Mouse (Mus musculus): ENCODE results near the gene Pi4kb. TPM values are rescaled to one million over a fixed set of nuclear protein-coding genes. Genes with fewer than 3 reads are reported as not detected.
"Not testable (repeated sequence)": the region's sequence is repeated elsewhere in the genome, so short reads cannot be mapped to it uniquely, and the experiment has no call there.

The Pi4kb gene
- polyA plus RNA-seq, 1 experiment from 2014 or later = 25.0 TPM

DNA sequence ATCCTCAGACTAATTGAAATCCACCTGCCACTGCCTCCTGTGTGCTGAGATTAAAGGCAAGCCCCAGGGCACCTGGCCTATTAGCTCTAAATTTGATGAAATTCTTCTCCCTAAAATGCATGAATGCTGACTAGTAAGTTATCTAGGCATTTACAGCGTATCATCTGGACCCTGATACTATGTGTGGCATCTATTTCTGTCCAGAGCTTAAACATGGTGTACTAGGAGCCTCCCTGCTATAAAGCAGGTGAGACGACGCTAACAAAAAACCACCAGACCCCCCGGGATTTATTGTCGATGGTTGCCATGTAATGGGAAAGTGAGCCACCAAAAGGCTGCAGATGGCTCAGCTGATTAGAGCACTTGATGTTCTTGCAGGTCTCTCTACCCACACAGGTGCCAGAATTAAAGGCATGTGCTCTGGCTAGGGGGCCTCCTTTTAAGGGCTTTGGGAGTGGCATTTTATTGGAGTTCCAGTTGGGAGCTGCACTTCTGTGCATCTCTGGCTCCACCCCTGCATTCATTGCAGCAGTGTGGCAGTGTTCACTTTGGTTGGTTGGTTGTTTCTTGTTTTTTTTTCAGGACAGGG, 52.6 kb downstream of the Pi4kb start:
- Histone ChIP-seq H3K4me1 (ENCODE audit: insufficient read depth, low read length) (peaks cover 6% of the 10 kb centered on the region; the same call in 1 of the 2 replicates), H3K9me3 (ENCODE audit: low read length) (no peaks in the 10 kb centered on the region), H3K36me3 (ENCODE audit: insufficient read depth, low read length) (peaks cover 21% of the 10 kb centered on the region), H3K9ac (replicated peaks; ENCODE audit: low read length) (no peak overlapping the region), H3K27ac (ENCODE audit: low read length) (no peak overlapping the region), H3K4me3 (ENCODE audit: low read length) (no peak overlapping the region), H3K27me3 (ENCODE audit: insufficient read depth, low read length) (no peaks in the 10 kb centered on the region), H3K4me2 (replicated peaks; ENCODE audit: low read depth, low read length) (no peak overlapping the region)
- ATAC-seq (ENCODE audit: low FRiP score, low TSS enrichment) = no peak
- WGBS = 42% methylated on average over 5 of the region's 5 CpGs

DNA sequence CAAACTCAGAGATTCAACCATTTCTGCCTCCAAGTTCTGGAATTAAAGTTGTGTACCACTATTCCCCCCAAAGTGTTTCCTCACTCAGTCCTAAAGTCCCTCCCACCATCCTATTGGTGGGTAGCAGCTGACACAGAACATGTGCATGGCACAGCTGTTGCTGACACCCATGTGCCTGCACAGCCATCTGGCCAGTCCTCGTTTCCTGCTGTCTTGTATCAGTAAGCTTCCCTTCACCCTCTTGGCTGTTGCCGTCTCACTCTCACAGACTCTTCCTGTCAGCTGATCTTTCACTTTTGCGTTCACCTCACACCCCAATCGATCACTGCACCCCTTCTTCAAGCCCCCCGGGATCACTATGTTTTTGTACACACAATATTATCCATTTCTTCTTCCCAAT, 53.2 kb downstream of the Pi4kb start:
- Histone ChIP-seq H3K27ac (ENCODE audit: low read length) (no peak overlapping the region), H3K9ac (replicated peaks; ENCODE audit: low read length) (no peak overlapping the region), H3K27me3 (ENCODE audit: insufficient read depth, low read length) (no peaks in the 10 kb centered on the region), H3K4me1 (ENCODE audit: insufficient read depth, low read length) (peaks cover 6% of the 10 kb centered on the region; the same call in 1 of the 2 replicates), H3K9me3 (ENCODE audit: low read length) (no peaks in the 10 kb centered on the region), H3K36me3 (ENCODE audit: insufficient read depth, low read length) (peaks cover 25% of the 10 kb centered on the region), H3K4me2 (replicated peaks; ENCODE audit: low read depth, low read length) (no peak overlapping the region), H3K4me3 (ENCODE audit: low read length) (no peak overlapping the region)
- 42% methylated on average over 5 of the region's 5 CpGs for WGBS
- ATAC-seq (ENCODE audit: low FRiP score, low TSS enrichment) = no peak

DNA sequence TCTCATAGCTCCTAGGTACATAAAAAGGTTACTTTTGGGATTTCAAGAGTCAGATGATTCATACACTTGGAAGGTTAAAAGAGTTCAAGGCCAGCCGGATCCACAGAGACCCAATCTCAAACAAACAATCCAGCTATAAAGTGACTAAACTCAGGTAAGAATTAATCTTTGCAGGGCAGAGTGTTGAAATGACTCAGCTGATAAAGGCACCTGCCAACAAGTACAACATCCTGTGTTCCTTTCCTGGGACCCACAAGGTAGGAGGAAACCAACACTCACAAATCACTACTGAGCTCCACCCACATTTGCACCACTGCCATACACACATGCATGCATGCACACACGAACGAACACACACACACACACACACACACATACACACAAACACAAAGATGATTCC, 54.1 kb downstream of the Pi4kb start:
- WGBS = 68% methylated on average over 3 of the region's 3 CpGs
- Histone ChIP-seq H3K9ac (replicated peaks; ENCODE audit: low read length) (no peak overlapping the region), H3K9me3 (ENCODE audit: low read length) (no peaks in the 10 kb centered on the region), H3K4me1 (ENCODE audit: insufficient read depth, low read length) (peaks cover 6% of the 10 kb centered on the region; the same call in 1 of the 2 replicates), H3K4me2 (replicated peaks; ENCODE audit: low read depth, low read length) (no peak overlapping the region), H3K36me3 (ENCODE audit: insufficient read depth, low read length) (peaks cover 34% of the 10 kb centered on the region), H3K4me3 (ENCODE audit: low read length) (no peak overlapping the region), H3K27ac (ENCODE audit: low read length) (no peak overlapping the region), H3K27me3 (ENCODE audit: insufficient read depth, low read length) (no peaks in the 10 kb centered on the region)
- ATAC-seq (ENCODE audit: low FRiP score, low TSS enrichment) = no peak

DNA sequence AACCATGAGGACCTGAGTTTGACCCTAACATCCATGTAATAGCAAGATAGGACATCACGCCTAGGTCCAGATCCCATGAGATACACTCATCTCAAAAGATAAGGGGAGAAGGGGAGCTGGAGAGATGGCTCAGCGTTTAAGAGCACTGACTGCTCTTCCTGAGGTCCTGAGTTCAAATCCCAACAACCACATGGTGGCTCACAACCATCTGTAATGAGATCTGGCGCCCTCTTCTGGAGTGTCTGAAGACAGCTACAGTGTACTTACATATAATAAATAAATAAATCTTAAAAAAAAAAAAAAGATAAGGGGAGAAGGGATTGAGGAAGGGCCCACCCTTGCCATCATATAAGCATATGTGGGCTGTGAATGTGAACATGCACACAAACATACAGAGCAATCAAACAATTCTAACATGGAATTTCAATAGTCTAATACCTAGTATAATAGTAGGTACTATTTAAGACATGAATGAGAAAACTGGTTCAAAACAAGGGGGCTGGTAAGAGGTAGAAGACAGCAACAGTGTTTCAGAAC, 54.8 kb downstream of the Pi4kb start:
- H3K27ac ChIP-seq (ENCODE audit: low read length) = not testable (repeated sequence)
- 81% methylated on average over 3 of the region's 3 CpGs for WGBS

DNA sequence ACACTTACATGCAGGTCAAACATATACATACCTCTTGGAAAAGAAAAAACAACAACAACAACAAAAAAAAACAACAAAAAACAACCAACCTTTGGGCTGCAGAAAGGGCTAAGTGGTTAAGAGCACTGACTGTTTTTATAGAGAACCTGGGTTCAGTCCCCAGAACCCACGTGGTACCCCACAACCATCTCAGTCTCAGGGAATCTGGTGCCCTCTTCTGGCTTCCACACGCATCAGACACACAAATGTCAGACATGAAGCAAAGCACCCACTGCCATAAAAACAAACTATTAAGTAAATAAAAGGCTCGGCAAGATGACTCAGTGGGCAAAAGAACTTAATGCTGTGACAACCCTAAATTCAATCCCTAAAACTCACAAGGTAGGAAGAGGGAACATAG, 55.4 kb downstream of the Pi4kb start:
- ATAC-seq (ENCODE audit: low FRiP score, low TSS enrichment) = no peak
- WGBS = 70% methylated on average over 3 of the region's 3 CpGs
- Histone ChIP-seq H3K9ac (replicated peaks; ENCODE audit: low read length) (no peak overlapping the region), H3K9me3 (ENCODE audit: low read length) (no peaks in the 10 kb centered on the region), H3K27me3 (ENCODE audit: insufficient read depth, low read length) (no peaks in the 10 kb centered on the region), H3K4me1 (ENCODE audit: insufficient read depth, low read length) (peaks cover under 1% of the 10 kb centered on the region; the same call in 1 of the 2 replicates), H3K36me3 (ENCODE audit: insufficient read depth, low read length) (peaks cover 46% of the 10 kb centered on the region), H3K27ac (ENCODE audit: low read length) (no peak overlapping the region), H3K4me3 (ENCODE audit: low read length) (no peak overlapping the region), H3K4me2 (replicated peaks; ENCODE audit: low read depth, low read length) (no peak overlapping the region)

More for the DNA sequence above, 54.8 kb downstream of the Pi4kb start:
- H3K4me2 ChIP-seq (replicated peaks; ENCODE audit: low read depth, low read length); H3K9me3 ChIP-seq (ENCODE audit: low read length); H3K4me3 ChIP-seq (ENCODE audit: low read length); ATAC-seq (ENCODE audit: low FRiP score, low TSS enrichment); H3K4me1 ChIP-seq (ENCODE audit: insufficient read depth, low read length); H3K27me3 ChIP-seq (ENCODE audit: insufficient read depth, low read length); H3K9ac ChIP-seq (replicated peaks; ENCODE audit: low read length): not testable (repeated sequence)
- H3K36me3 ChIP-seq (ENCODE audit: insufficient read depth, low read length) = peaks cover 40% of the 10 kb centered on the region

DNA sequence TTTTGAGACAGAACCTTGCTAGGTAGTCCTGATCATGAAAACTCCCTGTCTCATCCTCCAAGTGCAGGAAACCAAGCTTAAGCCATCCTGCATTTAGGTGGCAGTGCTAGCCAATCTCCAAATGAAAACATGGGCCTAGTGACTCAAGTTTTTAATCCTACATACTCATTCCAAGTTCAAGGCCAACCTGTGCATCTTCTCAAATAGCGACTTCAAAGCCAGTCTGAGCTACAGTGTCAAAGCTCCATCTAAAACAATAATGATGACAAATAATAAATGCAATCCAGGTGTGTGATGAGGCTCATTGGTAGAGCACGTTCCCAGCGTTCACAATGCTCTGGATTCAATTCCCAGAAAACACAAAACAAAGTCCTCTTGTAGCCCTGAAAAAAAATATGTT, 67.1 kb downstream of the Pi4kb start:
- 13% methylated on average over 3 of the region's 3 CpGs for WGBS

DNA sequence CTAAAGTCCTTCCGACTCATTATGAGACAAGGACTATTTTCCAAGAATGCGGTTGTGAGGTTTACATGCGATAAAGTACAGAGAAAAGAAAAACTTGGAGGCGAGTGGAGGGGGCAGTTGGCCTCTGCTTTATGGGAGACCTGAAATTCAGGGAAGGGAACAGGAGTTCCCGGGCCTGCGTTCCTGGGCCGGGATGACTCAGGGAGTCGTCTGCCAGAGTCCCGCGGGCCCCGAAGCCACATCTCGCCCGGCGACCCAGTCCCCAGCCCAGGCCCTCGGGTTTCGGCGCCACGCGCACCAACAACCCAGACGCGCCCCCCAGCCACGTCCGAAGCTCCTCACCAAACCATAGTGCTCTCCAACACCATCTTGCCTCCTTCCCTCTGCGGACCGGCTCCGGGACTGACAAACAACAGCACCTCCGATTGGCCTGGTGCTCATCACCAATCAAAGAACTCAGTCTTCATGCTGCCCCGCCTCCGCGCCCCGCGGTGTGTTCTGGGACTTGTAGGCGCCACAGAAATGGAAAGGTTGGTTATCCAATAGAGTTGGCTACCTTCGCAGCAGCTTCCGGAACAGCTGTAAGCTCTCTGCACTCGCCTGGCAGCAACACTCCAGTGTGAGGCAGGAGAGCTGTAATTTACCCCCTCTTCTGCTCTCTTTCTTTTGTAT, 67.8 kb downstream of the Pi4kb start, which contains the start of gene Psmd4:
TSS of gene Psmd4 (minus strand) at position 449 of the 672 bp plus-strand sequence.
- no peaks in the 10 kb centered on the region for H3K27me3 ChIP-seq (ENCODE audit: insufficient read depth, low read length)
- peaks cover 6% of the 10 kb centered on the region; the same call in 1 of the 2 replicates for H3K36me3 ChIP-seq (ENCODE audit: insufficient read depth, low read length)
- peak within 1 kb of the TSS; percentile 70 for H3K4me2 ChIP-seq (replicated peaks; ENCODE audit: low read depth, low read length)
- no peaks in the 10 kb centered on the region for H3K9me3 ChIP-seq (ENCODE audit: low read length)
- H3K9ac ChIP-seq (replicated peaks; ENCODE audit: low read length) = peak within 1 kb of the TSS; percentile 69
- under 1% methylated on average over 36 of the region's 36 CpGs for WGBS
- peak; percentile 99 for ATAC-seq (ENCODE audit: low FRiP score, low TSS enrichment)
- peak within 1 kb of the TSS; percentile 69 for H3K27ac ChIP-seq (ENCODE audit: low read length)
- peak within 1 kb of the TSS; percentile 64 for H3K4me3 ChIP-seq (ENCODE audit: low read length)
- peaks cover 7% of the 10 kb centered on the region for H3K4me1 ChIP-seq (ENCODE audit: insufficient read depth, low read length)

More for the DNA sequence above, 67.1 kb downstream of the Pi4kb start:
- Histone ChIP-seq H3K4me2 (replicated peaks; ENCODE audit: low read depth, low read length) (peak overlapping the region; percentile 70), H3K9ac (replicated peaks; ENCODE audit: low read length) (peak overlapping the region; percentile 69), H3K27ac (ENCODE audit: low read length) (no peak overlapping the region), H3K4me1 (ENCODE audit: insufficient read depth, low read length) (peaks cover 7% of the 10 kb centered on the region), H3K9me3 (ENCODE audit: low read length) (no peaks in the 10 kb centered on the region), H3K27me3 (ENCODE audit: insufficient read depth, low read length) (no peaks in the 10 kb centered on the region), H3K36me3 (ENCODE audit: insufficient read depth, low read length) (peaks cover 6% of the 10 kb centered on the region; the same call in 1 of the 2 replicates), H3K4me3 (ENCODE audit: low read length) (peak overlapping the region; percentile 64)
- ATAC-seq (ENCODE audit: low FRiP score, low TSS enrichment) = no peak

DNA sequence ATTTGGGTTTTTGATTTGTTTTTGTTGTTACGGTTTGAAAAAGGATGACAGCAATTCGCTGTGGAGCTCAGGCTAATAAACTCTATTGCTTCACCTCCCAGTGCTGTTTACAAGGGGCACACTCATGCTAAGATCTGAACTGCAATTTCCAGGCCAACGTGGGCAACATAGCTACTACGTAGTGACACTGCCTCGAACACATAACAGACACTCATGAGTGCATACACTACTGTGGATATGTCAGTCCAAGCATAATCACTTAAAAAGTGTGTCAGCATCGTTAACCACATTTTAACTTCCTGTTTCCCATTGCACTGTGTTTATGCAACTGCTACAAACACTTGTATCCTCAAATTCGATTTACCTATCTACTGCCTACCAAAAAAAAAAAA, 68.3 kb downstream of the Pi4kb start:
- no peaks in the 10 kb centered on the region for H3K9me3 ChIP-seq (ENCODE audit: low read length)
- H3K27me3 ChIP-seq (ENCODE audit: insufficient read depth, low read length) = no peaks in the 10 kb centered on the region
- ATAC-seq (ENCODE audit: low FRiP score, low TSS enrichment) = peak; percentile 59
- peak overlapping the region; percentile 69 for H3K27ac ChIP-seq (ENCODE audit: low read length)
- H3K4me1 ChIP-seq (ENCODE audit: insufficient read depth, low read length) = peaks cover 7% of the 10 kb centered on the region
- H3K4me2 ChIP-seq (replicated peaks; ENCODE audit: low read depth, low read length) = peak overlapping the region; percentile 56
- peak overlapping the region; percentile 43 for H3K9ac ChIP-seq (replicated peaks; ENCODE audit: low read length)
- 15% methylated on average over 7 of the region's 7 CpGs for WGBS
- peaks cover 6% of the 10 kb centered on the region; the same call in 1 of the 2 replicates for H3K36me3 ChIP-seq (ENCODE audit: insufficient read depth, low read length)
- peak overlapping the region; percentile 64 for H3K4me3 ChIP-seq (ENCODE audit: low read length)

DNA sequence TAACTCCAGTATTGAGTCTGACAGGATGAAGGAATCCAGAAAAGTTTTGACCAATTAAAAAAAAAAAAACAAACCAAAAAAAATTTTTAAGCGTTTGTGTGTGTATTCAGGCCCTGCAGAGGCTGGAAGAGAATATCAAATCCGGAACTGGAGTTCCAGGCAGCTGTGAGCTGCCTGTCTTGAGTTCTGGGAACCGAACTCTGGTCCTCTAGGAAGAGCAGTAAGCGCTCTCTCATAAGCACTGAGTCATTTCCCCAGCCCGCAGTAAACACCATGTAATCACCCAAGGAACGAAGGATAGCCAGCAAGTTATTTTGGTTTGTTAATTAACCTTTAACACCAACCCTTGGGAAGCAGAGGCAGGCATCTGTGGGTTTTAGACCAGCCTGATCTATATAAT, 68.7 kb downstream of the Pi4kb start:
- H3K4me3 ChIP-seq (ENCODE audit: low read length) = no peak overlapping the region
- no peaks in the 10 kb centered on the region for H3K9me3 ChIP-seq (ENCODE audit: low read length)
- H3K27ac ChIP-seq (ENCODE audit: low read length) = no peak overlapping the region
- no peak overlapping the region for H3K9ac ChIP-seq (replicated peaks; ENCODE audit: low read length)
- 66% methylated on average over 6 of the region's 6 CpGs for WGBS
- H3K4me1 ChIP-seq (ENCODE audit: insufficient read depth, low read length) = peaks cover 7% of the 10 kb centered on the region
- no peaks in the 10 kb centered on the region for H3K27me3 ChIP-seq (ENCODE audit: insufficient read depth, low read length)
- no peak overlapping the region for H3K4me2 ChIP-seq (replicated peaks; ENCODE audit: low read depth, low read length)
- ATAC-seq (ENCODE audit: low FRiP score, low TSS enrichment) = no peak
- peaks cover 4% of the 10 kb centered on the region; the same call in 1 of the 2 replicates for H3K36me3 ChIP-seq (ENCODE audit: insufficient read depth, low read length)
